Mouse (Mus musculus) midbrain, embryonic 13.5 days (tissue): ENCODE data around the gene Ppp2r5a. TPM values are rescaled to one million over a fixed set of nuclear protein-coding genes. Genes with fewer than 3 reads are reported as not detected.

Experiments
- ATAC-seq: fragments of 200-750 bp; cut with Nextera tagmentation; 2 replicates; pipeline ENCODE4 v1.8.0; 2017; ENCODE audit warnings: mild to moderate bottlenecking, moderate TSS enrichment, moderate library complexity
- H3K27ac ChIP-seq: fragments of 300-500 bp; sonication (generic); 2 replicates; pipeline ENCODE4 v1.5.1; 2015; ENCODE audit warnings: inconsistent platforms, mild to moderate bottlenecking, moderate library complexity
- H3K27me3 ChIP-seq: fragments of 300-500 bp; sonication (generic); 2 replicates; pipeline ENCODE4 v1.6.1; 2015; ENCODE audit warnings: mild to moderate bottlenecking, inconsistent platforms
- H3K36me3 ChIP-seq: fragments of 300-500 bp; sonication (generic); 2 replicates; pipeline ENCODE4 v1.6.1; 2015; ENCODE audit warnings: mild to moderate bottlenecking, inconsistent platforms
- H3K4me1 ChIP-seq: fragments of 300-500 bp; sonication (generic); replicated peaks from 2 replicates; pipeline ENCODE4 v1.6.1; 2015; ENCODE audit warnings: inconsistent platforms
- H3K4me2 ChIP-seq: fragments of 300-500 bp; sonication (generic); replicated peaks from 2 replicates; pipeline ENCODE4 v1.6.1; 2015; ENCODE audit warnings: moderate library complexity, mild to moderate bottlenecking, inconsistent platforms
- H3K4me3 ChIP-seq: fragments of 300-500 bp; sonication (generic); replicated peaks from 2 replicates; pipeline ENCODE4 v1.5.1; 2015; ENCODE audit warnings: mild to moderate bottlenecking, inconsistent platforms
- H3K9ac ChIP-seq: fragments of 300-500 bp; sonication (generic); replicated peaks from 2 replicates; pipeline ENCODE4 v1.6.1; 2015; ENCODE audit warnings: mild to moderate bottlenecking, inconsistent platforms
- H3K9me3 ChIP-seq: fragments of 300-500 bp; sonication (generic); 2 replicates; pipeline ENCODE4 v1.6.1; 2016; ENCODE audit warnings: mild to moderate bottlenecking, inconsistent platforms
- WGBS: fragments of 180-500 bp; shearing (Covaris S2); methylation state at CpG from one replicate; pipeline ENCODE4 v1.1.7; 2015; 5-methylcytosine and 5-hydroxymethylcytosine counted together
- polyA plus RNA-seq: library from polyadenylated mRNA; unstranded; fragments of >200 nt; fragmentation: Nextera tagmentation; extraction: Ambion mirVana; gene quantifications from 2 replicates; pipeline ENCODE4 v1.2.1, GENCODE M21; 2015

Gene Ppp2r5a
- polyA plus RNA-seq, 1 experiment from 2014 or later, result 7.3 TPM

DNA sequence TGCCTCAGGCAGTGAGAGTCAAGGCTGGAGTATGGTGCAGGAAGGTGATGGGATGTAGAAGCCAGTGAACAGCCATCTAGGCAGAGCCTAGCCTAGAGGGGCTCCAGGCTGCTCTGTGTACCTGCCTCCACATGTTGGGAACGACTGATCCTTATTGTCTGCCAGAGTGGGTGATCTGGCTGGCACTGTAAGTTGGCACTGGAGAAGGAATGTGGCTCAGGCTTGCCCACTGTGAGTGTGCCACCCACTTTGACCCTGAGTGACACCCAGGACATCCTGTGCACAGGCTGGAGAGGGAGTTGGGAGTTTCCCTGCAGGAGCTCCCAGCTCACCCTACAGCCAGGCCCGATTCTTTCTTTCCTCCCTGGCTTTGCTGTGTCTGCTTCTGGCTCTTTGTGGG is 63.2 kb downstream of the Ppp2r5a start:
- Histone ChIP-seq H3K9ac (no peak overlapping the region), H3K4me2 (no peak overlapping the region), H3K4me1 (no peaks in the 10 kb centered on the region), H3K27ac (no peak overlapping the region), H3K36me3 (peaks cover 81% of the 10 kb centered on the region), H3K4me3 (no peak overlapping the region), H3K9me3 (no peaks in the 10 kb centered on the region), H3K27me3 (no peaks in the 10 kb centered on the region)
- no peak for ATAC-seq
- 92% methylated on average over 2 of the region's 2 CpGs for whole genome bisulfite sequencing

DNA sequence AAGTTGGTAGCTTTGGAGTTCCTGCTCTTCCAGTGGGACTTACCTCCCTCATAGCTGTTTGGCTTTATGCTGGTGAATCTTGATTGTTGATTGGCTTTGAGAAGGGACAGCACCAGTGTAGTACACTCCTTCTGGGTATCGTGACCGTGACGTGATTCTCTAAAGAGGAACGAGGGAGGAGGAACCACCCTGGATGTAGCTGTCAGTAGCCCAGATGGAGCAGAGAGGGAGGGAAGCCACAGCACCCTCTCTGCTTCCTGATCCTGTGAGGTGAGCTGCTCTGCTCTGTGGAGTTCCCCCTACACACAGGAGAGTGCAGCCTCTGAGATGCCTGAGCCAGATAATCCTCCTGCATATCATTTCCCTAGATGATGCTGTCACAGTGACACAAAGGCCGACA is 68.6 kb downstream of the Ppp2r5a start:
- Histone ChIP-seq H3K9ac (no peak overlapping the region), H3K9me3 (no peaks in the 10 kb centered on the region), H3K27me3 (no peaks in the 10 kb centered on the region), H3K4me1 (no peaks in the 10 kb centered on the region; the same call in 1 of the 2 replicates), H3K4me2 (no peak overlapping the region), H3K36me3 (peaks cover 74% of the 10 kb centered on the region), H3K27ac (no peak overlapping the region), H3K4me3 (no peak overlapping the region)
- no peak for ATAC-seq
- WGBS, result 80% methylated on average over 5 of the region's 5 CpGs

DNA sequence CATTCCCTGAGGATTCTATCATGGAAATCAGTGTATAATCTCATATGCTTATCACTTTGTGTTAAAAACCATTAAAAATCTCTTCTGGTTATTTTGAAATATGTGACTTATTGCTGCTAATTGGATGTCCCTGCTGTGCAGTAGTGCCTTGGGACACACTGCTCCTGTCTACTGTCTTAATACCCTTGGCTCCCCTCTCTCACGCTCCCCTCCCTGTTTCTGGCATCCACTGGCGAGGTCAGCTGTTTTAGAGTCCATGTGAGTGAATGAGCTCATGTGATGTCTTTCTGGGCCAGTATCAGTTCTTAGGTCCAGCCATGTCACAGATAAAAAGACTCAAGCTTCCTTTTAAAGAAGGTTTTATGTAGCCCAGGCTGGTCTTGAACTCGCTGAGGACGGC is 72.7 kb downstream of the Ppp2r5a start:
- Histone ChIP-seq H3K36me3 (peaks cover 47% of the 10 kb centered on the region), H3K4me1 (peaks cover 29% of the 10 kb centered on the region), H3K9me3 (no peaks in the 10 kb centered on the region), H3K4me3 (no peak overlapping the region), H3K9ac (no peak overlapping the region), H3K27me3 (no peaks in the 10 kb centered on the region), H3K4me2 (no peak overlapping the region), H3K27ac (no peak overlapping the region)
- 83% methylated on average over 4 of the region's 4 CpGs for WGBS
- no peak for ATAC-seq

DNA sequence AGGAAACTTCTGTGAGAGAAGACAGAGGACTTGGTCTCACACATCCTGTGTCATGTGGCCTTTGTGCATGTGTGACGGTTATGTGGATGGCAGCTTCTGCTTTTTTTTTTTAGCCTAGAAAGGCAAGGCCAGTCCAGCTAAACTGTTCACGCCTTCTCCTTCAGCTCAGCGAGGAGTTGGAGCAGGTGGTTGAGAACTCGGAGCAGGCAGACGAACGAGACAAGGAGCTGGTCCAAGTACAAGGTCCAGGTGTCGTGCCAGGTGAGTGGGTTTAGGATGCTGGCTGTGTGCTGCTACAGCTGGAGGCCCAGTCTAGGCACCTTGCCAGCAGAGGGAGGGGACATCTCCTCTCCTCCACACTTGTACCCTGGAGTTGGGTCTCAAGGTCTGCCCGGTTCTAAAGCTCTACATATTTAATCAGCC is 75.0 kb downstream of the Ppp2r5a start:
- 78% methylated on average over 8 of the region's 8 CpGs for WGBS
- no peaks in the 10 kb centered on the region for H3K9me3 ChIP-seq
- H3K27ac ChIP-seq, result no peak overlapping the region
- H3K36me3 ChIP-seq, result peaks cover 30% of the 10 kb centered on the region
- no peak for ATAC-seq
- peak overlapping the region; percentile 83 for H3K4me2 ChIP-seq
- H3K4me1 ChIP-seq, result peaks cover 32% of the 10 kb centered on the region
- no peak overlapping the region for H3K4me3 ChIP-seq
- H3K9ac ChIP-seq, result peak overlapping the region; percentile 92
- no peaks in the 10 kb centered on the region for H3K27me3 ChIP-seq

DNA sequence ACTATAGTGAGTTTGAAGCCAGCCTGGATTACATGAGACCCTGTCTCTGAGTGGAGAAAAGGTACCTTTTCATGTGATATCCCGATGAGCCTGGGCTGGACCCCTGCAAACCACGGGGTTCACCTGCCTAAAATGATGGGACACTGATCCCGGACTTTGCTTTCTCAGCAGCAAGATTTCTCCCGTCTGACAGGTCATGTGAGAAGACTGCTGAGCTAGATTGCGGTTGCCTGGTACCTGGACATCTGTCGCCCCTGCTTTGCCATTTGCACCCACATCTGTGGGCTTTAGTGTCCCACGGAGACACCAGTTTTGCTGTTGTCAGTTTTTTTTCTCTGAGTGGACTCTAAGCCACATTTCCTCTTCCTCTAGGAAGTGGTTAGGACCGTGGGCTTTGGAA is 75.8 kb downstream of the Ppp2r5a start:
- Histone ChIP-seq H3K9me3 (no peaks in the 10 kb centered on the region), H3K4me2 (peak overlapping the region; percentile 83), H3K4me3 (peak overlapping the region; percentile 85), H3K27ac (no peak overlapping the region), H3K9ac (peak overlapping the region; percentile 92), H3K36me3 (peaks cover 22% of the 10 kb centered on the region), H3K27me3 (no peaks in the 10 kb centered on the region), H3K4me1 (peaks cover 32% of the 10 kb centered on the region)
- WGBS, result 80% methylated on average over 8 of the region's 8 CpGs
- no peak for ATAC-seq

DNA sequence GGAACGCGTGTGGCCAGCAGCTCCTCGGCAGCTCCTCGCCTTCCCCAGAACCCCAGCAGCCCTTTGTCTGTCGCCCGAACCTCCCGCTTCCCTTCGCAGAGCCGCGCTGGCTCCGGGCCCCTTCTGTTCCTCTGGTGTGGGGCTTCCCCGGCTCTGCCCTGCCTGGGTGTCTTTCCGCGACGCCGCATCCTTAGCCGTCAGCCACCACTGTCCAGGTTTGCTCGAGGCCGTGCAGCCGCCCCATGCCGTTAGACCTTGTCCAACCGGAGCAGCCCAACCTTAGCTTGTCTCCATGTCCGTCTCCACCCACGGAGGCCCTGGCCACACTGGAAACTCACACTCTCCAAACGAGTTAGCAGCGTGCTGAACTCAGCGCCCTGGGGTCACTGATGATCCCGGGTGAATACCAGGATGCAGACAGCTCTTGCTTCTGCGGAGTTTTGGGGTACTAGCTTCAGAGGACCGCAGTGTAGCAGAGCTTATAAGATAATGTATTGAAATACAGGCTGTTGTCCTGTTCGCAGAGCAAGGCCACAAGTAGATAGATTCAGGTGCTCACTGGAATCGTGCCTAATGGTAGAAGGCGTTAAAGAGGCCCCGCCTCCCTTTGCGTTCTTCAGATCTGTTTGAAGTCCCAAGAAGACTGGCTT is 76.7 kb downstream of the Ppp2r5a start:
- Histone ChIP-seq H3K27ac (peak overlapping the region; percentile 86), H3K9ac (peak overlapping the region; percentile 92), H3K4me3 (peak overlapping the region; percentile 85), H3K4me1 (peaks cover 32% of the 10 kb centered on the region), H3K27me3 (no peaks in the 10 kb centered on the region), H3K4me2 (peak overlapping the region; percentile 83), H3K36me3 (peaks cover 13% of the 10 kb centered on the region), H3K9me3 (no peaks in the 10 kb centered on the region)
- under 1% methylated on average over 35 of the region's 35 CpGs for WGBS
- peak; percentile 81 for ATAC-seq

DNA sequence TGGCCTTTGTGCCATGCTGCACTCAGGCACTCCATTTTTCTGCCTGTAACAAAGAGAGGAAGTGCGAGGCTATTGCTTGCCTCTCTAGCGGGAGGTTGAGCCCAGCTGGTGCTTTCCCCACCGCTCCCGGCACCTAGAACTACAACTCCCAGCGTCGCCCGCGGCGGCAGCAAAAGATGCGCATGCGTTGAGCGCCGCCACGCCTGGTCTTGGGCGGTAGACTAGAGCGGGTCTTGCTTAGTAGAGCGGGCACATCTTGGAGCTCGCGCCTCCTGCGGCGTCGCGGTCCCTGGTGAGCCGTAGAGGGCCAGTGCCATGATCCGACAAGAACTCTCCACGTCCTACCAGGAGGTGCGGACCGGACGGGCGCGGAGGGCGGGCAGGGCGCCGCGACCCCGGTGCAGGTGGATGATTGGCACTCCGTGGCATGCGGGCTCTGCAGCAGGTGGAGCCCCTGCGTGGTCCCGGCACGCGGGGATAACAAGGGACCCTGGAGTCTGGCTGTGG is 77.3 kb downstream of the Ppp2r5a start, which contains the start of gene Tmem206:
Gene Tmem206, plus strand, starts transcription at position 187 of the 507 bp plus-strand sequence.
- H3K27ac ChIP-seq, result peak within 1 kb of the TSS; percentile 86
- WGBS, result under 1% methylated on average over 42 of the region's 42 CpGs

DNA sequence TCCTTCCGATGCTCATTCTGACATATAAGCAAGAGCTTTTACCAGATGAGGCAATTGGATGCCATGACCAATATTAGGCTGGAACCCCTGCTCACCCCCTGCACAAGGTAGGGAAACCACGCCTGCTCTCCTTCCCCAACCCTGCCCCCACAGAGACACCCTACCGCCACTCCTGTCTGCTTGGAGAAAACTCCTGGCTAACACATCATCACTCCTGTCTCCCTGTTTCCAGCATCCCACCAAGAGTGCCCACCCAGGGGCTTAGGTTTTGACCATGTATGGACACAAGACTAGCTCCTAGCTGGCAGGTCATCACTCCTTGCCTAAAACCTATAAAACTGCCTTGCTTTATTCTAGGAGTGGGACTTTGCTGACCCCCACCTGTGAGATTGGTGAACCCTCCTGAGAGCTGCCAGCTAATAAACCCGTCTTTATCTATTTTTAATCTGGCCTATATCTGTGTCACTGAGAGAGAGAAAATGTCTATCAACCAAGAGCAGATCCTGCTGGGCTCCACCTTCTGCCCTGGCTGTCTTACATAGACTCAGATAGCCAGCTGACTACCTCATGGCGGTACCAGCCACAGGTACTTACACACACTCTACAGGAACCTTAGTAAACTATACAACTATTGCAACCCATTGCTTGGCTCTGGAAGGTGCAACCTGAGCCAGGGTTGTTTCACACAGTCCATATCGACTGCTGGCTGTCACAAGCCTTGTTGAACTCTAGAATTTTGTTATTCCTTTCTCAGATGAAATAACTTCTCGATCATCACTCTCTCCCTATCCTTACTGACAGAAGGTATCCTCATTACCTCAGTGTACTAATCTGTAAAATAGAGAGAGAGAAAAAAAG is 78.1 kb downstream of the Ppp2r5a start:
- peak overlapping the region; percentile 85; the same call in 1 of the 2 replicates for H3K4me3 ChIP-seq
- peak; percentile 24 for ATAC-seq
- peak overlapping the region; percentile 83 for H3K4me2 ChIP-seq
- WGBS, result 86% methylated on average over 7 of the region's 7 CpGs
- peaks cover 4% of the 10 kb centered on the region; the same call in 1 of the 2 replicates for H3K36me3 ChIP-seq
- H3K4me1 ChIP-seq, result peaks cover 32% of the 10 kb centered on the region
- peak overlapping the region; percentile 45; the same call in 1 of the 2 replicates for H3K9ac ChIP-seq
- H3K27ac ChIP-seq, result peak overlapping the region; percentile 72
- H3K9me3 ChIP-seq, result no peaks in the 10 kb centered on the region
- no peaks in the 10 kb centered on the region for H3K27me3 ChIP-seq

More for the DNA sequence above, 77.3 kb downstream of the Ppp2r5a start, which contains the start of gene Tmem206:
- H3K9me3 ChIP-seq, result no peaks in the 10 kb centered on the region
- peak within 1 kb of the TSS; percentile 85 for H3K4me3 ChIP-seq
- no peaks in the 10 kb centered on the region for H3K27me3 ChIP-seq
- peaks cover 9% of the 10 kb centered on the region for H3K36me3 ChIP-seq
- H3K4me1 ChIP-seq, result peaks cover 32% of the 10 kb centered on the region
- peak; percentile 94 for ATAC-seq
- peak within 1 kb of the TSS; percentile 83 for H3K4me2 ChIP-seq
- H3K9ac ChIP-seq, result peak within 1 kb of the TSS; percentile 92

DNA sequence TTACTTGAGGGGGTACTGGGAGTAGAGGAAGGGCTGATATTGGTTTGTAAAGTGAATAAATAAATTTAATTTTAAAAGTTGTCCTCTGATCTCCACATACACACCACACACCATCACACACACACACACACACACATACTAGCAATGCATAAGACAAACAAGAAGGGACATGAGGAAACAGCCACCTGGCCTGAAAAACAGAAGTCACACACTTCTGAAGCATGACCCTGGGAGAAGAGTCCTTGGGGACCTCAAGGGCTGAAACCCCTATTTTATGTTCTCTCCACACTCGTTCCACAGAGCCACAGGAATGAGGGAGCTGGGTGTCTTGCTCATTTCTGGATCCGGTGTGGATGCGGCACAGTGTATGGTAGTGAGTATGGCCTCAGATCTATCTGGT is 79.7 kb downstream of the Ppp2r5a start:
- peaks cover 25% of the 10 kb centered on the region for H3K4me1 ChIP-seq
- H3K27ac ChIP-seq, result no peak overlapping the region
- H3K9ac ChIP-seq, result no peak overlapping the region
- ATAC-seq, result no peak
- no peaks in the 10 kb centered on the region for H3K27me3 ChIP-seq
- no peaks in the 10 kb centered on the region for H3K36me3 ChIP-seq
- H3K9me3 ChIP-seq, result no peaks in the 10 kb centered on the region
- H3K4me3 ChIP-seq, result no peak overlapping the region
- H3K4me2 ChIP-seq, result no peak overlapping the region
- WGBS, result 87% methylated on average over 3 of the region's 3 CpGs

DNA sequence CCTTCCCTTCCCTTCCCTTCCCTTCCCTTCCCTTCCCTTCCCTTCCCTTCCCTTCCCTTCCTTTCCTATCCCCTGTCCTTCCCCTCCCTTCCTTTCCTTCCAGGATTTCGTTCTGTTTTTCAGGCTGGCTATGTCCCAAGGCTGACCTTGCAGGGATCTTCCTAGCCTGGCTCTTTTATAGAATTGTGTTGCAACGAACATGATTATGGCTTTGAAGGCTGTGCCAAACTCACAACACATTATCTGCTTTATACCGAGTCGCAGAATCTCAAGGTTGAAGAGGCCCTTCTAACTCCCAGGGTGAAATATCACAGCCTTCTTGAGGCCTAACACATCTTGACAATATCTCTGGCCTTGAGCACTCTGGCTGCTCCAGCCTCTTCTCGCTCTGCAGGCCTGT is 84.4 kb downstream of the Ppp2r5a start:
- no peak overlapping the region for H3K4me2 ChIP-seq
- H3K36me3 ChIP-seq, result no peaks in the 10 kb centered on the region
- no peak overlapping the region for H3K9ac ChIP-seq
- H3K4me3 ChIP-seq, result no peak overlapping the region
- H3K4me1 ChIP-seq, result peaks cover 9% of the 10 kb centered on the region
- no peak for ATAC-seq
- 75% methylated on average over 5 of the region's 5 CpGs for WGBS
- no peaks in the 10 kb centered on the region for H3K27me3 ChIP-seq
- no peak overlapping the region for H3K27ac ChIP-seq
- H3K9me3 ChIP-seq, result no peaks in the 10 kb centered on the region

DNA sequence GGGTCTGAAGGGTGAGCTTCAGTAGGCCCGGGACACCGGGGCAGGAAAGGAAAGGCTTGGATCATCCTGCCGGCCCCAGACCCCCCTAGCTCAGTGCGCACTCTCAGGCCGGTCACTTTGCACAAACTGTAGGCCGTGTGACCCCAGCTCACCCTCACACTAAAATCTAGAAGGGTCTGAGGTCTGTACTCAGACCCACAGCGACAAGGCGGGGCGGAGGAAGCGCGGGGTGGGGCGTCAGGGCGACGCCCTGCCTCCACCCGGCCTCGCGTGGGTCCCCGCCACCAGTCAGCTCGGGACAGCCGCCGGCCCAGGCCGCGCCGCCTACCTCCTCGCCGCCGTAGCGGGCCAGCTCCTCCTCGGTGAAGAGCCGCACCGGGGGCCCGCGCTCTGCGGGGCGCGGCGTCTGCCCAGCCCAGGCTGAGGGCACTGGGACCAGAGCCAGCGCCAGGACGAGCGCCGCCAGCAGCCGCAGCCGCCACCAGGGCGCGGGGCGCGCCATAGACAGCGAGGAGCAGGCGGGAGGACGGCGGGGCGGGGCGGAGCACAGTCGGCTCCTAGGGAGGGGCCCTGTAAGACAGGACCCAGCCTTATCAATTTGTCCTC is 85.4 kb downstream of the Ppp2r5a start, which contains the start of gene Nenf:
Gene Nenf, minus strand, starts transcription at position 604 of the 606 bp plus-strand sequence.
- ATAC-seq, result peak; percentile 91
- peak within 1 kb of the TSS; percentile 78 for H3K4me2 ChIP-seq
- H3K4me1 ChIP-seq, result peaks cover 15% of the 10 kb centered on the region
- H3K36me3 ChIP-seq, result no peaks in the 10 kb centered on the region
- peak within 1 kb of the TSS; percentile 56 for H3K27ac ChIP-seq
- H3K9ac ChIP-seq, result peak within 1 kb of the TSS; percentile 89
- no peaks in the 10 kb centered on the region for H3K9me3 ChIP-seq
- H3K27me3 ChIP-seq, result no peaks in the 10 kb centered on the region
- peak within 1 kb of the TSS; percentile 66 for H3K4me3 ChIP-seq
- under 1% methylated on average over 49 of the region's 54 CpGs for WGBS
